Mouse (Mus musculus) heart, postnatal 0 days (tissue): Measurements from ENCODE around the gene Elac2.

Experiments used
- CTCF ChIP-seq: IDR thresholded peaks from 2 replicates; pipeline ENCODE4 v1.5.1; 2016; ENCODE audit warnings: antibody characterized with exemption, control low read depth, low read depth
- EP300 ChIP-seq: IDR thresholded peaks from 2 replicates; pipeline ENCODE4 v1.6.1; 2016; ENCODE audit warnings: antibody characterized with exemption, low read depth

DNA sequence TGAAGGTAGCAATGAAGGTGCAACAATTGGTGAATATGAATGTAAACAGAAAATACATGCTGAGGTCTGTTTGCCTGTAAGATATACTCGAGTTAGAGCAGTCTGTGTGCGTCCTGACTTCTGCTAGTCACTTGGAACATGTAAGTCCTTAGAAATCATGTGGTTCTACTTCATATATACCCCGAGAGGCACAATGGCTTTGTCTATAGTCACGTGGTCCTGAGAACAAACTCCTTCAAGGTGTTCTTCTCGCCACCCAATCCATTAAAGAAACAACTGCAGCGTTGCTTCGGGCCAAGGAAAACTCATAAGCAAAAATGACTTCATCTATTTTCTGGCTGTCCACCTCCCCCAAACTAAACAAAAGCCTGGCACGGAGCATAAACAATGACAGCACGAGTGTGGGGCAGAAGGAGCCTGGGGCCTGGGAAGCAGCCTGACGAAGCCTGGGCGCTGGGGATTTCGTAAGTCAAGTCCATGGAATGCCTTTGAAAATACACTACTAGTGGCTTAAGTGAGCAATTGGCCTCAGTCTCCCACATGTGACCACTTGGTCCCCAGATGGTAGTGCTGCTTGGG, 60.8 kb downstream of the Elac2 start:
- TF ChIP-seq CTCF (no peak), EP300 (no peak)
